In the genomic region with DNA sequence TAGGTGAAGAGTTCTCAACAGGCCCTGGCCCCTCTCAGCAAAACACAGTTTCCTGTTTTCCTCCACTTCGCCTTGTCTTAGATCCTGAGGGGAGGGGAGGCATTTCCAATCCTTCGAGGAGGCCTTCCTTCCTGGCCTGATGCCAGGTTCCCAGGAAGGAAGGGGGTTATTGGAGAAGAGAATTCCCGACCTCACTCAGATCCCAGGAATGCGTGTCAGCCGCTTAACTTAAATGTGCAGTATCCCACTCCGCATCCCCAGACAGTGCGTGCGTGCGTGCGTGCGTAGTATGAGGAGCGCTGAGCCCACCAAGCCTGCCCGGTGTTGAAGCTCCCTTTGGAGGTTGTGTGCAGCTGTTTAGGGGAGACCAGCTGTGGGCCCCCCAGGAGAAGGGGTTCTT, we compare ENCODE assay signal across 10 mouse cellular contexts. TPM values are rescaled to one million over a fixed set of nuclear protein-coding genes. Genes with fewer than 3 reads are reported as not detected.
A peak's percentile ranks its signal among the peaks of the same experiment; 100 is the strongest.
DNase-seq lines count a peak whose midpoint lies in the region; ATAC-seq and TF ChIP-seq lines count a peak whose summit lies in the region.
"Had no signal": no experiment of that assay in that cellular context is flagged by ENCODE, and none has a peak within 500 bp of the region (broad histone marks: within the 10 kb centered on the region; RNA-seq: fewer than 3 reads in every experiment).

No protein-coding gene starts in this region.

- no peak for TF ChIP-seq CTCF in hindbrain, postnatal 0 days (IDR thresholded peaks at IDR 0.05; ENCODE audit: low read depth)

- 0 out of 2 replicates have a peak, but pooled peaks have one; percentile 31 for ATAC-seq in heart, embryonic 11.5 days (replicated peaks; ENCODE audit: insufficient number of reproducible peaks, low FRiP score, low TSS enrichment)
- no peak for ATAC-seq in liver, embryonic 13.5 days (ENCODE audit: low read depth)
- no peak for ATAC-seq in liver, embryonic 11.5 days (replicated peaks; ENCODE audit: low FRiP score)
- ATAC-seq in hindbrain, postnatal 0 days = peak; percentile 35; the same call in 1 of the 2 replicates

- H3K9me3 ChIP-seq in heart, embryonic 11.5 days (replicated peaks; ENCODE audit: control insufficient read depth, low read length) = no peaks in the 10 kb centered on the region
- no peaks in the 10 kb centered on the region for H3K9me3 ChIP-seq in liver, embryonic 13.5 days (replicated peaks)
- no peaks in the 10 kb centered on the region for H3K9me3 ChIP-seq in liver, embryonic 11.5 days (ENCODE audit: control insufficient read depth, low read length)
- no peaks in the 10 kb centered on the region for H3K9me3 ChIP-seq in hindbrain, postnatal 0 days (ENCODE audit: low read length)

- no peaks in the 10 kb centered on the region for H3K27me3 ChIP-seq in heart, embryonic 11.5 days (ENCODE audit: control insufficient read depth, insufficient read depth, low read length)
- no peaks in the 10 kb centered on the region for H3K27me3 ChIP-seq in liver, embryonic 13.5 days
- no peaks in the 10 kb centered on the region for H3K27me3 ChIP-seq in liver, embryonic 11.5 days (replicated peaks; ENCODE audit: control insufficient read depth, insufficient read depth, low read length)
- no peaks in the 10 kb centered on the region for H3K27me3 ChIP-seq in hindbrain, postnatal 0 days (ENCODE audit: insufficient read depth, low read length)

- no peak for DNase-seq in heart, postnatal 14 days
- no peak for DNase-seq in liver, embryonic 13.5 days
- no peak for DNase-seq in liver, embryonic 11.5 days (ENCODE audit: low spot score)
- peak; percentile 74 for DNase-seq in R1 (ENCODE audit: low read depth, low spot score)
- DNase-seq in hindbrain, postnatal 0 days (ENCODE audit: low spot score) = peak; percentile 57
- no peak for DNase-seq in spleen, adult 12 weeks (ENCODE audit: low spot score)
- DNase-seq in urinary bladder, postnatal 25 days (ENCODE audit: low spot score) = no peak
- DNase-seq: adrenal gland, postnatal 36 days; liver had no signal

- H3K4me1 ChIP-seq in heart, embryonic 11.5 days (ENCODE audit: control insufficient read depth, insufficient read depth, low read length) = peaks cover 9% of the 10 kb centered on the region
- H3K4me1 ChIP-seq in liver, embryonic 13.5 days (replicated peaks) = peaks cover 72% of the 10 kb centered on the region
- H3K4me1 ChIP-seq in liver, embryonic 11.5 days (replicated peaks; ENCODE audit: control insufficient read depth, insufficient read depth, low read length) = peaks cover 6% of the 10 kb centered on the region; the same call in 1 of the 2 replicates
- peaks cover 19% of the 10 kb centered on the region for H3K4me1 ChIP-seq in hindbrain, postnatal 0 days (ENCODE audit: insufficient read depth, low read length)

- H3K9ac ChIP-seq in heart, embryonic 11.5 days (ENCODE audit: low read depth, low read length) = no peak overlapping the region
- no peak overlapping the region for H3K9ac ChIP-seq in liver, embryonic 13.5 days
- H3K9ac ChIP-seq in liver, embryonic 11.5 days (ENCODE audit: low read depth, low read length) = no peak overlapping the region
- H3K9ac ChIP-seq in hindbrain, postnatal 0 days (replicated peaks; ENCODE audit: low read length) = no peak overlapping the region

- no peak overlapping the region for H3K4me3 ChIP-seq in heart, embryonic 11.5 days (ENCODE audit: low read depth, low read length)
- H3K4me3 ChIP-seq in liver, embryonic 13.5 days (replicated peaks) = no peak overlapping the region
- no peak overlapping the region for H3K4me3 ChIP-seq in liver, embryonic 11.5 days (ENCODE audit: low read depth, low read length)
- H3K4me3 ChIP-seq in hindbrain, postnatal 0 days (ENCODE audit: low read length) = no peak overlapping the region

- H3K36me3 ChIP-seq in heart, embryonic 11.5 days (ENCODE audit: control insufficient read depth, insufficient read depth, low read length) = no peaks in the 10 kb centered on the region
- H3K36me3 ChIP-seq in liver, embryonic 13.5 days = peaks cover 46% of the 10 kb centered on the region
- peaks cover 3% of the 10 kb centered on the region; the same call in 1 of the 2 replicates for H3K36me3 ChIP-seq in liver, embryonic 11.5 days (ENCODE audit: control insufficient read depth, insufficient read depth, low read length)
- H3K36me3 ChIP-seq in hindbrain, postnatal 0 days (ENCODE audit: insufficient read depth, low read length) = no peaks in the 10 kb centered on the region

- no peak overlapping the region for H3K27ac ChIP-seq in heart, embryonic 11.5 days (ENCODE audit: low read depth, low read length)
- H3K27ac ChIP-seq in liver, embryonic 13.5 days = peak overlapping the region; percentile 54; the same call in 1 of the 2 replicates
- no peak overlapping the region for H3K27ac ChIP-seq in liver, embryonic 11.5 days (ENCODE audit: low read depth, low read length)
- peak overlapping the region; percentile 20; the same call in 1 of the 2 replicates for H3K27ac ChIP-seq in hindbrain, postnatal 0 days

- intact Hi-C loops in heart, postnatal 14 days (cut with DNase I) = no loop called here

- 71% methylated on average over 13 of the region's 13 CpGs for WGBS in heart, embryonic 11.5 days (ENCODE audit: insufficient replicate concordance)
- WGBS in liver, embryonic 13.5 days (ENCODE audit: insufficient replicate concordance) = 79% methylated on average over 13 of the region's 13 CpGs
- 72% methylated on average over 13 of the region's 13 CpGs for WGBS in liver, embryonic 11.5 days
- WGBS in hindbrain, postnatal 0 days = 38% methylated on average over 13 of the region's 13 CpGs

- no peak overlapping the region; the same call in 1 of the 2 replicates for H3K4me2 ChIP-seq in heart, embryonic 11.5 days
- H3K4me2 ChIP-seq in liver, embryonic 13.5 days = no peak overlapping the region
- H3K4me2 ChIP-seq in liver, embryonic 11.5 days = no peak overlapping the region
- H3K4me2 ChIP-seq in hindbrain, postnatal 0 days (ENCODE audit: low read depth, low read length) = no peak overlapping the region

RNA-seq across cellular contexts. Expression of a gene that starts 44.9 kb away (rescaled TPM):
- polyA plus RNA-seq in heart, embryonic 11.5 days (2014; fragmentation: Nextera tagmentation; extraction: Ambion mirVana) = 17.8 and 21.0 TPM in 2 replicates
- 1 to 10 TPM; 7.5 TPM for total RNA-seq in heart, postnatal 14 days (2021)
- 27.3 and 28.7 TPM in 2 replicates for polyA plus RNA-seq in liver, embryonic 13.5 days (2015; fragmentation: Nextera tagmentation; extraction: Ambion mirVana)
- 28.6 and 30.4 TPM in 2 replicates for polyA plus RNA-seq in liver, embryonic 11.5 days (2014; fragmentation: Nextera tagmentation; extraction: Ambion mirVana)
- total RNA-seq in hindbrain, postnatal 0 days (2014; rRNA removed) = 53.6 and 59.3 TPM in 2 replicates
- polyA plus RNA-seq in hindbrain, postnatal 0 days (2015; fragmentation: Nextera tagmentation; extraction: Ambion mirVana) = 56.6 and 61.5 TPM in 2 replicates

Comparison
In these comparisons a context has a peak if more than half of its experiments do, and no peak if none do; other contexts are left out.
1. H3K27ac ChIP-seq: peak in liver, embryonic 13.5 days (single experiment) and hindbrain, postnatal 0 days (single experiment); none in heart, embryonic 11.5 days (single experiment) and liver, embryonic 11.5 days (single experiment).
2. ATAC-seq: peak in heart, embryonic 11.5 days (single experiment) and hindbrain, postnatal 0 days (single experiment); none in liver, embryonic 13.5 days (single experiment) and liver, embryonic 11.5 days (single experiment).
3. DNase-seq: peak in R1 (single experiment) and hindbrain, postnatal 0 days (single experiment); none in heart, postnatal 14 days (0 of 2), liver, embryonic 13.5 days (single experiment), liver, embryonic 11.5 days (single experiment), spleen, adult 12 weeks (single experiment) and urinary bladder, postnatal 25 days (single experiment).